Mouse (Mus musculus) spleen, postnatal 4 days (tissue): ENCODE measurements around the gene Tiam1.
A peak's percentile ranks its signal among the peaks of the same experiment; 100 is the strongest.

ENCODE experiments used
- DNase-seq, 2 experiments: peaks; one replicate each; pipeline ENCODE4 v3.0.0; 2022; ENCODE audit warnings: low spot score in 2 of 2

Tiam1 gene

GRCm38 (mm10) chr16:89796566-89796965 is 347.0 kb downstream of the Tiam1 start:
- DNase-seq: no peak

GRCm38 (mm10) chr16:89789792-89790434 is 353.7 kb downstream of the Tiam1 start:
- DNase-seq: no peak

GRCm38 (mm10) chr16:89785795-89786194 is 357.8 kb downstream of the Tiam1 start:
- no peak for DNase-seq

GRCm38 (mm10) chr16:89779705-89780104 is 363.9 kb downstream of the Tiam1 start:
- DNase-seq: no peak

GRCm38 (mm10) chr16:89777450-89777849 is 366.1 kb downstream of the Tiam1 start:
- DNase-seq: no peak

GRCm38 (mm10) chr16:89774553-89774913 is 369.0 kb downstream of the Tiam1 start:
- DNase-seq: no peak

GRCm38 (mm10) chr16:89773657-89774552 is 369.7 kb downstream of the Tiam1 start:
- DNase-seq: peak; percentile 72 to 88

GRCm38 (mm10) chr16:89765919-89766318 is 377.6 kb downstream of the Tiam1 start:
- DNase-seq: no peak

GRCm38 (mm10) chr16:89765470-89765869 is 378.1 kb downstream of the Tiam1 start:
- DNase-seq: no peak

- no peak for DNase-seq
Observed at GRCm38 (mm10) chr16:89763812-89764211, 379.8 kb downstream of the Tiam1 start.

- DNase-seq: no peak
Observed at GRCm38 (mm10) chr16:89762523-89762922, 381.0 kb downstream of the Tiam1 start.

GRCm38 (mm10) chr16:89762096-89762495 is 381.5 kb downstream of the Tiam1 start:
- DNase-seq: no peak

GRCm38 (mm10) chr16:89757384-89757783 is 386.2 kb downstream of the Tiam1 start:
- no peak for DNase-seq

GRCm38 (mm10) chr16:89754709-89755108 is 388.9 kb downstream of the Tiam1 start:
- no peak for DNase-seq

- DNase-seq: no peak
Observed at GRCm38 (mm10) chr16:89747864-89748263, 395.7 kb downstream of the Tiam1 start.

GRCm38 (mm10) chr16:89739559-89739958 is 404.0 kb downstream of the Tiam1 start:
- DNase-seq: no peak

- no peak for DNase-seq
Observed at GRCm38 (mm10) chr16:89738963-89739362, 404.6 kb downstream of the Tiam1 start.
